ENCODE assay signal across 11 mouse cellular contexts in the genomic region with DNA sequence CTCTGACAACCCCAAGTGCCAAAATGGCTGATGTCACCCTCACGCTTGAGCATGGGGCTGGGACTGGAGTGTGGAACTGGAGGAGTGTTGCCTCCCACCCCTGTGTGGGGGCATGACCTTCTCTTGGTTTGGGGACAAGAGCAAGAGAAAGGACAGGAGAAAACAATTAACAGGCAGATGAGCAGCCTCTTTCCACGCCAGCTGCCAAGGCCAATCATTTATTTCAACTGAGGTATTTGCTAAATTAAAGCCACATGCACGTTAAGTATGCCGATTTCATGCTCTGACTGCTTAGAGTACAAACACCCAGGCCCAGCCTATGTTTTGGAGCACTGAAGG.
DNase-seq lines count a peak whose midpoint lies in the region; ATAC-seq and TF ChIP-seq lines count a peak whose summit lies in the region.
"Had no signal": no experiment of that assay in that cellular context is flagged by ENCODE, and none has a peak within 500 bp of the region (broad histone marks: within the 10 kb centered on the region; RNA-seq: fewer than 3 reads in every experiment).

No protein-coding gene starts in this region.

- TF ChIP-seq POLR2A in limb, embryonic 14.5 days (IDR thresholded peaks at IDR 0.05; ENCODE audit: borderline replicate concordance, extremely low read depth, insufficient read depth, insufficient read length) = no peak

- DNase-seq in midbrain, embryonic 10.5 days (ENCODE audit: low spot score) = peak; percentile 31
- DNase-seq in embryo, embryonic 10.5 days (ENCODE audit: low spot score) = peak; percentile 67
- peak; percentile 92 for DNase-seq in embryonic facial prominence, embryonic 14.5 days (ENCODE audit: low spot score)
- DNase-seq in limb, embryonic 14.5 days (ENCODE audit: low spot score) = peak; percentile 64
- no peak for DNase-seq in heart, adult 9 months (ENCODE audit: low spot score in 2 of 2)
- no peak for DNase-seq in urinary bladder, postnatal 4 days (ENCODE audit: low spot score in 2 of 2)
- DNase-seq: cerebellum, adult 8-10 months; lung, postnatal 4 days had no signal

- H3K27ac ChIP-seq in midbrain, embryonic 10.5 days (replicated peaks) = peak overlapping the region; percentile 39
- H3K27ac ChIP-seq in midbrain, embryonic 15.5 days = no peak overlapping the region
- peak overlapping the region; percentile 61; the same call in 1 of the 2 replicates for H3K27ac ChIP-seq in embryonic facial prominence, embryonic 14.5 days (replicated peaks; ENCODE audit: low read depth, low read length)
- no peak overlapping the region for H3K27ac ChIP-seq in limb, embryonic 14.5 days (replicated peaks; ENCODE audit: low read depth, low read length)
- H3K27ac ChIP-seq: liver, embryonic 14.5 days had no signal

- no peaks in the 10 kb centered on the region for H3K36me3 ChIP-seq in midbrain, embryonic 10.5 days
- no peaks in the 10 kb centered on the region for H3K36me3 ChIP-seq in midbrain, embryonic 15.5 days (replicated peaks)
- H3K36me3 ChIP-seq in embryonic facial prominence, embryonic 14.5 days (ENCODE audit: control insufficient read depth, insufficient read depth, low read length) = no peaks in the 10 kb centered on the region
- no peaks in the 10 kb centered on the region for H3K36me3 ChIP-seq in limb, embryonic 14.5 days (ENCODE audit: control insufficient read depth, insufficient read depth, low read length)

- ATAC-seq in midbrain, embryonic 15.5 days (replicated peaks) = no peak
- peak; percentile 71; the same call in 1 of the 2 replicates for ATAC-seq in embryonic facial prominence, embryonic 14.5 days (ENCODE audit: low read depth)
- ATAC-seq in limb, embryonic 14.5 days (ENCODE audit: low FRiP score, low read depth) = no peak
- ATAC-seq: intestine, postnatal 0 days had no signal

- H3K4me3 ChIP-seq in midbrain, embryonic 10.5 days = no peak overlapping the region
- H3K4me3 ChIP-seq in midbrain, embryonic 15.5 days = no peak overlapping the region
- H3K4me3 ChIP-seq in embryonic facial prominence, embryonic 14.5 days (ENCODE audit: low read depth, low read length) = no peak overlapping the region
- H3K4me3 ChIP-seq in limb, embryonic 14.5 days (replicated peaks; ENCODE audit: low read length) = no peak overlapping the region

- H3K4me2 ChIP-seq in midbrain, embryonic 15.5 days = no peak overlapping the region
- peak overlapping the region; percentile 23; the same call in 1 of the 2 replicates for H3K4me2 ChIP-seq in embryonic facial prominence, embryonic 14.5 days (ENCODE audit: low read depth, low read length)
- H3K4me2 ChIP-seq in limb, embryonic 14.5 days (replicated peaks; ENCODE audit: low read depth, low read length, severe bottlenecking) = no peak overlapping the region

- H3K9ac ChIP-seq in midbrain, embryonic 15.5 days = no peak overlapping the region
- no peak overlapping the region for H3K9ac ChIP-seq in embryonic facial prominence, embryonic 14.5 days (ENCODE audit: low read depth, low read length)
- no peak overlapping the region for H3K9ac ChIP-seq in limb, embryonic 14.5 days (ENCODE audit: low read depth, low read length, severe bottlenecking)
- H3K9ac ChIP-seq: liver, embryonic 14.5 days had no signal

- H3K9me3 ChIP-seq in midbrain, embryonic 10.5 days (replicated peaks) = no peaks in the 10 kb centered on the region
- no peaks in the 10 kb centered on the region for H3K9me3 ChIP-seq in midbrain, embryonic 15.5 days
- H3K9me3 ChIP-seq in embryonic facial prominence, embryonic 14.5 days (ENCODE audit: control insufficient read depth, low read length) = no peaks in the 10 kb centered on the region
- H3K9me3 ChIP-seq in limb, embryonic 14.5 days (ENCODE audit: control insufficient read depth, low read length) = no peaks in the 10 kb centered on the region

- H3K27me3 ChIP-seq in midbrain, embryonic 10.5 days (ENCODE audit: low read depth, poor library complexity, severe bottlenecking) = peaks cover 23% of the 10 kb centered on the region
- H3K27me3 ChIP-seq in midbrain, embryonic 15.5 days (replicated peaks) = peaks cover 4% of the 10 kb centered on the region; the same call in 1 of the 2 replicates
- no peaks in the 10 kb centered on the region; the same call in 1 of the 2 replicates for H3K27me3 ChIP-seq in embryonic facial prominence, embryonic 14.5 days (replicated peaks; ENCODE audit: control insufficient read depth, insufficient read depth, low read length)
- no peaks in the 10 kb centered on the region for H3K27me3 ChIP-seq in limb, embryonic 14.5 days (ENCODE audit: control insufficient read depth, insufficient read depth, low read length)

- 42% methylated on average over 4 of the region's 4 CpGs for WGBS in midbrain, embryonic 10.5 days
- WGBS in midbrain, embryonic 15.5 days = 36% methylated on average over 4 of the region's 4 CpGs
- 37% methylated on average over 4 of the region's 4 CpGs for WGBS in embryonic facial prominence, embryonic 14.5 days
- 22% methylated on average over 4 of the region's 4 CpGs for WGBS in limb, embryonic 14.5 days

- peaks cover 35% of the 10 kb centered on the region for H3K4me1 ChIP-seq in midbrain, embryonic 10.5 days
- peaks cover 5% of the 10 kb centered on the region; the same call in 1 of the 2 replicates for H3K4me1 ChIP-seq in midbrain, embryonic 15.5 days
- peaks cover 24% of the 10 kb centered on the region for H3K4me1 ChIP-seq in embryonic facial prominence, embryonic 14.5 days (ENCODE audit: control insufficient read depth, insufficient read depth, low read length)
- peaks cover 10% of the 10 kb centered on the region for H3K4me1 ChIP-seq in limb, embryonic 14.5 days (ENCODE audit: control insufficient read depth, insufficient read depth, low read length)

Comparison
In these comparisons a context has a peak if more than half of its experiments do, and no peak if none do; other contexts are left out.
1. H3K27ac ChIP-seq: peak in midbrain, embryonic 10.5 days (single experiment) and embryonic facial prominence, embryonic 14.5 days (single experiment); none in midbrain, embryonic 15.5 days (single experiment) and limb, embryonic 14.5 days (single experiment).
2. DNase-seq: peak in midbrain, embryonic 10.5 days (single experiment), embryo, embryonic 10.5 days (single experiment), embryonic facial prominence, embryonic 14.5 days (single experiment) and limb, embryonic 14.5 days (single experiment); none in heart, adult 9 months (0 of 2) and urinary bladder, postnatal 4 days (0 of 2).